Mouse (Mus musculus) embryonic facial prominence, embryonic 11.5 days (tissue): ENCODE measurements around the gene Abcd2. TPM values are rescaled to one million over a fixed set of nuclear protein-coding genes. Genes with fewer than 3 reads are reported as not detected.

Source experiments
- ATAC-seq: fragments of 200-750 bp; cut with Nextera tagmentation; replicated peaks from 2 replicates; pipeline ENCODE4 v1.8.0; 2017; ENCODE audit warnings: low read depth; ENCODE audit not compliant: insufficient number of reproducible peaks, low FRiP score, low TSS enrichment
- DNase-seq: peaks from one replicate; pipeline ENCODE4 v3.0.0-alpha.2; 2015; ENCODE audit warnings: low spot score
- H3K27ac ChIP-seq: fragments of 300-500 bp; sonication (generic); replicated peaks from 2 replicates; pipeline ENCODE4 v1.5.1; 2014; ENCODE audit warnings: mild to moderate bottlenecking, low read depth, low read length, control low read depth
- H3K27me3 ChIP-seq: fragments of 300-500 bp; sonication (generic); 2 replicates; pipeline ENCODE4 v1.6.1; 2014; ENCODE audit warnings: mild to moderate bottlenecking, low read length, moderate library complexity, mixed read lengths; ENCODE audit not compliant: control insufficient read depth, insufficient read depth
- H3K36me3 ChIP-seq: fragments of 300-500 bp; sonication (generic); replicated peaks from 2 replicates; pipeline ENCODE4 v1.6.1; 2014; ENCODE audit warnings: low read depth, mild to moderate bottlenecking, low read length, moderate library complexity, mixed read lengths; ENCODE audit not compliant: control insufficient read depth, insufficient read depth
- H3K4me1 ChIP-seq: fragments of 300-500 bp; sonication (generic); 2 replicates; pipeline ENCODE4 v1.6.1; 2014; ENCODE audit warnings: low read length, mixed read lengths; ENCODE audit not compliant: control insufficient read depth, insufficient read depth
- H3K4me2 ChIP-seq: fragments of 300-500 bp; sonication (generic); 2 replicates; pipeline ENCODE4 v1.6.1; 2014; ENCODE audit warnings: low read depth, mild to moderate bottlenecking, control low read depth, low read length, moderate library complexity
- H3K4me3 ChIP-seq: fragments of 300-500 bp; sonication (generic); 2 replicates; pipeline ENCODE4 v1.5.1; 2014; ENCODE audit warnings: low read depth, low read length, control low read depth
- H3K9ac ChIP-seq: fragments of 300-500 bp; sonication (generic); replicated peaks from 2 replicates; pipeline ENCODE4 v1.6.1; 2014; ENCODE audit warnings: mild to moderate bottlenecking, control low read depth, low read length
- H3K9me3 ChIP-seq: fragments of 300-500 bp; sonication (generic); replicated peaks from 2 replicates; pipeline ENCODE4 v1.6.1; 2016; ENCODE audit warnings: mild to moderate bottlenecking, low read length, inconsistent platforms, mixed read lengths; ENCODE audit not compliant: control insufficient read depth
- WGBS: fragments of 180-500 bp; shearing (Covaris S2); extraction: QIAGEN DNeasy Blood & Tissue Kit; methylation state at CpG from one replicate; pipeline ENCODE4 v1.1.7; 2014; 5-methylcytosine and 5-hydroxymethylcytosine counted together
- polyA plus RNA-seq: library from polyadenylated mRNA; unstranded; fragments of >200 nt; fragmentation: Nextera tagmentation; extraction: Ambion mirVana; gene quantifications from 2 replicates; pipeline ENCODE4 v1.2.1, GENCODE M21; 2014

Gene Abcd2
- polyA plus RNA-seq, 1 experiment from 2014 or later = 10.1 TPM

GRCm38 (mm10) chr15:91152592-91152991 lies 39.0 kb downstream of the Abcd2 start:
- H3K9me3 ChIP-seq = no peaks in the 10 kb centered on the region
- H3K4me1 ChIP-seq = no peaks in the 10 kb centered on the region
- no peak overlapping the region for H3K4me3 ChIP-seq
- H3K27ac ChIP-seq = no peak overlapping the region
- H3K4me2 ChIP-seq = no peak overlapping the region
- peaks cover 3% of the 10 kb centered on the region; the same call in 1 of the 2 replicates for H3K36me3 ChIP-seq
- DNase-seq (no peak), ATAC-seq (no peak)
- WGBS = 73% methylated on average over 1 of the region's 1 CpGs
- H3K9ac ChIP-seq = no peak overlapping the region
- H3K27me3 ChIP-seq = no peaks in the 10 kb centered on the region

DNA sequence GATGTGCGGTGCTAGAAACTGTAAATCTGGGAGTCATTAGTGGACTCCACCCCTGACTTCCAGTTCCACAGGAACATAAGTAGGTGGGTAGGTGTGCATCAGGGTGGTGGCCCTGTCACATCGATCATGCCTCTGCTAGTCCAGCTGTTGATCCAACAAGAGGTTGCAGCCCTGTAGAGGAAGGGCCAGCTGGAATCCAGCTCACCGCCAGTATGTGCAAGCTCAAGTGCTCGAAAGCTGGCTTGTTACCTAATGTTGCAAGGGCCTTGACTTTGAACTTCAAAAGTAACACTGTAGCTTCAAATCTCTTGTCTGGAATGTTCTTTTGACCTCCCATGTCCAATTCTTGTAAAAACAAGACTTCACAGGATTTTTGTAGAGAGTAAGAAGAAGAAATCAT lies 67.0 kb downstream of the Abcd2 start:
- Histone ChIP-seq H3K4me2 (no peak overlapping the region), H3K4me1 (no peaks in the 10 kb centered on the region), H3K9me3 (no peaks in the 10 kb centered on the region), H3K36me3 (no peaks in the 10 kb centered on the region), H3K27ac (no peak overlapping the region), H3K27me3 (no peaks in the 10 kb centered on the region), H3K9ac (no peak overlapping the region), H3K4me3 (no peak overlapping the region)
- DNase-seq = no peak
- 82% methylated on average over 4 of the region's 4 CpGs for WGBS
- ATAC-seq = no peak

GRCm38 (mm10) chr15:91112555-91113209 lies 78.9 kb downstream of the Abcd2 start:
- Histone ChIP-seq H3K27me3 (no peaks in the 10 kb centered on the region), H3K27ac (no peak overlapping the region), H3K4me3 (no peak overlapping the region), H3K9ac (no peak overlapping the region), H3K36me3 (no peaks in the 10 kb centered on the region), H3K9me3 (no peaks in the 10 kb centered on the region), H3K4me2 (no peak overlapping the region), H3K4me1 (no peaks in the 10 kb centered on the region)
- no peak for ATAC-seq
- WGBS = 91% methylated on average over 7 of the region's 7 CpGs
- DNase-seq = no peak

DNA sequence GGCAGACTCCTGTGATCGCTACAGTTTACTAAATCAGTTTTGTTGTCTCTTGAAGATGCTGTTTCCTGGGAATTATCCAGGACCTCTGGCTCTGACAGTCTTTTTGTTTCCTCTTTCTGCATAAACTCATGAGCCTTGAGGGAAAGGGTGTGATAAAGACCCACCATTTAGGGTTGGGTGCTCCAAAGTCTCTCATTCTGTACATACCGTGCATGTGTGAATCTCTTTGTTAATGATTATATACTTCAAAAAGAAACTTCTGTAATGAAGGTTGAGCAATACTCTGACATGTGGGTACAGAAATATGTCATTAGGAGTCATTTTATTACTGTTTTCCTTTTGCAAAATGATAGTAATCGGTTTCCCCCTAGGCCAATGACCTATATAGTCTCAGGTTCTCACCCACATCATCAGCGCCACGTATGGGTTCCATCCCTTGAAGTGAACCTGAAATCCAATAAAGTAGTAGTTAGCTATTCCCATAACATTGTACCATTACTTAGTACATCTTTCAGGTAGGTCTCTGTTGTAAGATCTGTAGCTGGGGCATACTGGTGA lies 83.4 kb downstream of the Abcd2 start:
- no peak for DNase-seq
- no peak overlapping the region for H3K9ac ChIP-seq
- H3K27ac ChIP-seq = no peak overlapping the region
- no peak for ATAC-seq
- H3K9me3 ChIP-seq = no peaks in the 10 kb centered on the region
- H3K36me3 ChIP-seq = no peaks in the 10 kb centered on the region
- no peaks in the 10 kb centered on the region for H3K4me1 ChIP-seq
- WGBS = 95% methylated on average over 5 of the region's 5 CpGs
- H3K4me2 ChIP-seq = no peak overlapping the region
- no peaks in the 10 kb centered on the region for H3K27me3 ChIP-seq
- no peak overlapping the region for H3K4me3 ChIP-seq

- DNase-seq (peak; percentile 10), ATAC-seq (no peak)
- no peak overlapping the region for H3K9ac ChIP-seq
- no peak overlapping the region for H3K4me2 ChIP-seq
- no peaks in the 10 kb centered on the region for H3K4me1 ChIP-seq
- H3K36me3 ChIP-seq = no peaks in the 10 kb centered on the region
- H3K27ac ChIP-seq = no peak overlapping the region
- H3K9me3 ChIP-seq = no peaks in the 10 kb centered on the region
- no peaks in the 10 kb centered on the region for H3K27me3 ChIP-seq
- WGBS = 62% methylated on average over 3 of the region's 3 CpGs
- no peak overlapping the region for H3K4me3 ChIP-seq
These were observed 86.7 kb downstream of the Abcd2 start for GRCm38 (mm10) chr15:91104934-91105333.

DNA sequence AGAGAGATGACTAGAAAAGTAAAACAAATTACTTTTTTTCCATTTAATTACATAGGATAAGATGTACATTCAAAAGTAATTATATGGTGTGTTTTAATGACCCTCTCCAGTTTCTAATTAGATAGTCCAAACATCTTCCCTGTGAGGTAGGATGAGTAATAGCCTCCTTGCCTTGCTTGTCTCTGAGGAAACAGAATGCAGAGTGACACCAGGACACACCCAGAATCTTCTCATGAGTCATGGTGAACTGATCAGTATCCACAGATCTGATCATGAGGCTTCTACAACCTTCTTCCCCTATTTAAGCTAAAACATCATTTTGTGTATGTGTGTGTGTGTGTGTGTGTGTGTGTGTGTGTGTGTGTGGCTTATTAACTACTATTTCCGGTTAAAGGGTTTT lies 87.3 kb downstream of the Abcd2 start:
- no peak for ATAC-seq
- Histone ChIP-seq H3K9ac (no peak overlapping the region), H3K27ac (no peak overlapping the region), H3K4me1 (no peaks in the 10 kb centered on the region), H3K4me3 (no peak overlapping the region), H3K4me2 (no peak overlapping the region), H3K36me3 (no peaks in the 10 kb centered on the region), H3K9me3 (no peaks in the 10 kb centered on the region), H3K27me3 (no peaks in the 10 kb centered on the region)
- 81% methylated on average over 1 of the region's 1 CpGs for WGBS
- no peak for DNase-seq

GRCm38 (mm10) chr15:91103814-91104213 lies 87.8 kb downstream of the Abcd2 start:
- H3K36me3 ChIP-seq = no peaks in the 10 kb centered on the region
- DNase-seq (no peak), ATAC-seq (no peak)
- H3K27me3 ChIP-seq = no peaks in the 10 kb centered on the region
- H3K27ac ChIP-seq = no peak overlapping the region
- 66% methylated on average over 14 of the region's 14 CpGs for WGBS
- H3K9me3 ChIP-seq = no peaks in the 10 kb centered on the region
- no peaks in the 10 kb centered on the region for H3K4me1 ChIP-seq
- no peak overlapping the region for H3K4me3 ChIP-seq
- H3K4me2 ChIP-seq = no peak overlapping the region
- H3K9ac ChIP-seq = no peak overlapping the region

- ATAC-seq = no peak
- no peak overlapping the region for H3K4me2 ChIP-seq
- no peaks in the 10 kb centered on the region for H3K27me3 ChIP-seq
- no peaks in the 10 kb centered on the region for H3K36me3 ChIP-seq
- no peak for DNase-seq
- no peak overlapping the region for H3K27ac ChIP-seq
- H3K9ac ChIP-seq = no peak overlapping the region
- H3K9me3 ChIP-seq = no peaks in the 10 kb centered on the region
- WGBS = 92% methylated on average over 8 of the region's 8 CpGs
- no peak overlapping the region for H3K4me3 ChIP-seq
- no peaks in the 10 kb centered on the region for H3K4me1 ChIP-seq
These were observed 88.3 kb downstream of the Abcd2 start for GRCm38 (mm10) chr15:91103305-91103704.
